Mouse (Mus musculus) stomach, embryonic 15.5 days (tissue): ENCODE measurements around the gene Abca7. TPM values are rescaled to one million over a fixed set of nuclear protein-coding genes. Genes with fewer than 3 reads are reported as not detected.

Experiments
- ATAC-seq: fragments of 200-750 bp; cut with Nextera tagmentation; 2 replicates; pipeline ENCODE4 v1.8.0; 2017; ENCODE audit warnings: low read depth, moderate number of reproducible peaks, moderate TSS enrichment; ENCODE audit not compliant: insufficient read depth, low FRiP score
- H3K27ac ChIP-seq: fragments of 300-500 bp; sonication (generic); 2 replicates; pipeline ENCODE4 v1.5.1; 2015; ENCODE audit warnings: mild to moderate bottlenecking, inconsistent platforms
- H3K27me3 ChIP-seq: fragments of 300-500 bp; sonication (generic); replicated peaks from 2 replicates; pipeline ENCODE4 v1.6.1; 2015; ENCODE audit warnings: inconsistent platforms
- H3K36me3 ChIP-seq: fragments of 300-500 bp; sonication (generic); 2 replicates; pipeline ENCODE4 v1.6.1; 2015; ENCODE audit warnings: inconsistent platforms
- H3K4me1 ChIP-seq: fragments of 300-500 bp; sonication (generic); 2 replicates; pipeline ENCODE4 v1.6.1; 2015; ENCODE audit warnings: inconsistent platforms
- H3K4me2 ChIP-seq: fragments of 300-500 bp; sonication (generic); 2 replicates; pipeline ENCODE4 v1.6.1; 2015; ENCODE audit warnings: mild to moderate bottlenecking, inconsistent platforms
- H3K4me3 ChIP-seq: fragments of 300-500 bp; sonication (generic); replicated peaks from 2 replicates; pipeline ENCODE4 v1.5.1; 2015; ENCODE audit warnings: inconsistent platforms
- H3K9ac ChIP-seq: fragments of 300-500 bp; sonication (generic); 2 replicates; pipeline ENCODE4 v1.6.1; 2015; ENCODE audit warnings: inconsistent platforms
- H3K9me3 ChIP-seq: fragments of 300-500 bp; sonication (generic); 2 replicates; pipeline ENCODE4 v1.6.1; 2016; ENCODE audit warnings: inconsistent platforms
- WGBS: fragments of 180-500 bp; shearing (Covaris S2); methylation state at CpG from one replicate; pipeline ENCODE4 v1.1.7; 2015; 5-methylcytosine and 5-hydroxymethylcytosine counted together
- polyA plus RNA-seq: library from polyadenylated mRNA; unstranded; fragments of >200 nt; fragmentation: Nextera tagmentation; extraction: Ambion mirVana; gene quantifications from 2 replicates; pipeline ENCODE4 v1.2.1, GENCODE M21; 2015

The Abca7 gene
- polyA plus RNA-seq, 1 experiment from 2014 or later = 4.8 TPM

DNA sequence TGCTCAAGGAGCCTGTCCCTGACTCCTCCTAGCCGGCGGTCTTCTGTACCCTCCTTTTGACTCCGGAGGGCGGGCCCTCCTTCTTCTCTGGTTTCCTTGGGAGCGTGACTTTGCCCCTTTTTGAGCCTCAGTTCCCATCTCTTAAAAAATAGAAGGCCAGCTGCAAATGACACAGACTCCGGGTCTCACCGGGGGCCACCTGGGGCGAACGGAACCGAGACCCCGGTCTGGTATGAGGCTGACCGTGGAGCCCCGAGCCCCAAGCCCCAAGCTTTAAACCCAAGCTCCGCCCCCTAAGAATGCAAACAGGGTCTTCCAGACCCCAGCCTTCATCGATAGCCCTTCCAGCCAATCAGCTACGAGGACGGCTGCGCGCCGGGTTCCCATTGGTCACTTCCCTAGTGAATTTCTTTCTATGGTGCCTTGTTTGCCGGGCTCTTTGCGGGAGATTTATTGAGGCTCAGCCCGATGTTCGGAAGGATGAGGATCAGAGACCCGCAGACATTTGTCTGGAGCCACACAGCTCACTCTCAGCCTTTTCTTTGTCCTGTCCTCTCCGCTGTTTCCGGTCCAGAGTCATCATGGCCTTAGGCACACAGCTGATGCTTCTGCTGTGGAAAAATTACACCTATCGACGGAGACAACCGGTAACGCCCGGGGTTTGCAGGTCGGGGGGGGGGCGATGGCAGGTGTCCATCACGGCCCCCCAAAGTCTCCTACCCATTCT, 903 bp downstream of the Abca7 start:
- H3K27ac ChIP-seq = peak overlapping the region; percentile 76
- H3K27me3 ChIP-seq = no peaks in the 10 kb centered on the region
- H3K4me2 ChIP-seq = peak overlapping the region; percentile 79
- ATAC-seq = peak; percentile 55
- H3K4me3 ChIP-seq = peak overlapping the region; percentile 58
- peaks cover 22% of the 10 kb centered on the region for H3K36me3 ChIP-seq
- WGBS = under 1% methylated on average over 35 of the region's 35 CpGs
- H3K9ac ChIP-seq = 0 out of 2 replicates have a peak overlapping the region, but pooled peaks have one; percentile 34
- H3K4me1 ChIP-seq = peaks cover 9% of the 10 kb centered on the region; the same call in 1 of the 2 replicates
- H3K9me3 ChIP-seq = no peaks in the 10 kb centered on the region

DNA sequence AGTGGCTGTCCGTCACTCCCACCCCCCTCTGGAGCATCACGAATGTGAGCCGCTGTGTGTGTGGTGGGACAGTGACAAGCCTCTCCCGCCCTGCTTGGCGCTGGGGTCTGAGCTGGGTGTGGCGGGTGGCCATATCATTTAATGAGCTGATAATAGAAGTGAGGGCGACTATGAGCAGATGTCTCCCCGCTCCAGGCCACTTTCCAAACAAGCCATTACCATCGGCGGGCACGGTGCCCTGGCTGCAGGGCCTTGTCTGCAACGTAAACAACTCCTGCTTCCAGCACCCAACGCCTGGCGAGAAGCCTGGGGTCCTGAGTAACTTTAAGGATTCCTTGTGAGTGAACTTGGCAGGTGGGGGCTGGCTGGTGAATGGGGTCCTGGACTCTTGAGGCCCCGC, 1.5 kb downstream of the Abca7 start:
- ATAC-seq = no peak; the same call in 1 of the 2 replicates
- H3K4me1 ChIP-seq = peaks cover 11% of the 10 kb centered on the region; the same call in 1 of the 2 replicates
- WGBS = 15% methylated on average over 15 of the region's 15 CpGs
- H3K27me3 ChIP-seq = no peaks in the 10 kb centered on the region
- peak overlapping the region; percentile 58 for H3K4me3 ChIP-seq
- H3K27ac ChIP-seq = no peak overlapping the region
- no peak overlapping the region for H3K9ac ChIP-seq
- H3K9me3 ChIP-seq = no peaks in the 10 kb centered on the region
- H3K4me2 ChIP-seq = peak overlapping the region; percentile 79
- H3K36me3 ChIP-seq = peaks cover 18% of the 10 kb centered on the region

DNA sequence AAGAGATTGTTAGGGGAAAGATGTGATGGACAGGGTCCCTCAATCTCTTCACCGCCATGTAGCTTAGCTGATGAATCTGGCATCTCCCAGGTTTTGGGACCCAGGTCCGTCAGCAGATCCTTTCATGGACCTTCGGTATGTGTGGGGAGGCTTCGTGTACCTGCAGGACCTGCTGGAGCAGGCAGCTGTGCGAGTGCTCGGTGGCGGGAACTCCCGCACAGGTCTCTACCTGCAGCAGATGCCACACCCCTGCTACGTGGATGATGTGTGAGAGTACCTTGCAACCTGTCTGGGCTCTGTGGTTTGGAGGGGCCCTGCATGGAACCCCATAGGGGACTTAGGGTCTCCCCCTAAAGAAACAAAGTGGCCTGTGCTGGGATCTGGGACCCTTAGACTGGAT, 5.7 kb downstream of the Abca7 start:
- Histone ChIP-seq H3K27ac (no peak overlapping the region), H3K9ac (no peak overlapping the region), H3K4me2 (no peak overlapping the region), H3K36me3 (no peaks in the 10 kb centered on the region), H3K27me3 (no peaks in the 10 kb centered on the region), H3K4me1 (peaks cover 20% of the 10 kb centered on the region; the same call in 1 of the 2 replicates), H3K9me3 (no peaks in the 10 kb centered on the region), H3K4me3 (no peak overlapping the region)
- no peak for ATAC-seq
- 72% methylated on average over 9 of the region's 9 CpGs for WGBS

DNA sequence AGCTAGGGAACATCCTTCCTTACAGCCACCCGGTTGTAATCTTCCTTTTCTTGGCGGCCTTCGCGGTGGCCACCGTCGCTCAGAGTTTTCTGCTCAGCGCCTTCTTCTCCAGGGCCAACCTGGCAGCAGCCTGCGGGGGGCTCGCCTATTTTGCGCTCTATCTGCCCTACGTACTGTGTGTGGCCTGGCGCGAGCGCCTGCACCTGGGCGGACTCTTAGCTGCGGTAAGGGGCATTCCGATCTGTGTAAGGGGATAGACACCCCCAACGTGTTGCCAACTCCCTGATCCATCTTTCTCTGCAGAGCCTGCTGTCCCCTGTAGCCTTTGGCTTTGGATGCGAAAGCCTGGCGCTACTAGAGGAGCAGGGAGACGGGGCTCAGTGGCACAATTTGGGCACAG, 6.5 kb downstream of the Abca7 start:
- no peak overlapping the region for H3K9ac ChIP-seq
- no peaks in the 10 kb centered on the region for H3K36me3 ChIP-seq
- H3K4me1 ChIP-seq = peaks cover 16% of the 10 kb centered on the region; the same call in 1 of the 2 replicates
- no peak overlapping the region for H3K27ac ChIP-seq
- H3K27me3 ChIP-seq = no peaks in the 10 kb centered on the region
- no peaks in the 10 kb centered on the region for H3K9me3 ChIP-seq
- no peak overlapping the region for H3K4me3 ChIP-seq
- H3K4me2 ChIP-seq = no peak overlapping the region
- no peak for ATAC-seq
- 33% methylated on average over 21 of the region's 21 CpGs for WGBS

DNA sequence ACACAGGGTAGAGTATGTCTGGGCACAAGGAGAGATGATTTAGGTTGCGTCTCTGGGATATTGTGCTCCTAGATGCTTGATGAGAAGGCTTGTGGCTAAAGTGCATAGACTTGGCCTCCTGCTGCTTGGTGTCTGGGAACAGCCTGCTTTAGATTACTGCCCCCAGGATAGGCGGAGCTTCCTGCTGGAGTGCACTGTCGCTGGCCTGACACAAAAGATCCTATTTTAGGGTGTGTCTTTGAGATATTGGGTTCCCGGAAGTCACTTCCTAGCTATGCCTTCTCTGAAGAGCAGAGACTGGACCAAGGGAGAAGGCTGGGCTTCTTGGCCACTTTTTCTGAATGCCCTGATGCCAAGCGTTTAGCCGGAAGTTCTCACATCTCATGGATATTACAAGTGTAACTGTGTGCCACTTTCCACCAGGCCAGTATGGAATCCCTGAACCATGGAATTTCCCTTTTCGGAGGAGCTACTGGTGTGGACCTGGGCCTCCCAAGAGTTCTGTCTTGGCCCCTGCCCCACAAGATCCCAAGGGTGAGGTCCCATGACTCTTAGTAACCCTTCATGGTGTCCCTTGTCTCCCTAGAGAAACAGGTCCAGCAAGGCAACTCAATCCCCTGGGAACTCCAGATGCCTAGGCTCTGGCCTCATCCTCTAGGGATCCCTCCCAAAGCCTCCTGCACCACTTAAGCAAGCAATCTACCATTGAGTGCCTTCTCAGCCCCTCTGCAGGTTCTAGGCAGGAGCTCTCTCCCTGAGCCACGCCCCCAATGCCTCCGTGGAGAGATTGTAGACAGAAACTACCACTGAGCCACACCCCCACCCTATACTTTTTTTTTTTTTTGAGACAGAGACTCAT, 7.3 kb downstream of the Abca7 start:
- ATAC-seq = 0 out of 2 replicates have a peak, but pooled peaks have one; percentile 17
- Histone ChIP-seq H3K4me1 (0 out of 2 replicates have a peak, but pooled peaks cover 13% of the 10 kb centered on the region), H3K9ac (no peak overlapping the region), H3K27me3 (no peaks in the 10 kb centered on the region), H3K4me2 (no peak overlapping the region), H3K9me3 (no peaks in the 10 kb centered on the region), H3K27ac (no peak overlapping the region), H3K4me3 (no peak overlapping the region), H3K36me3 (no peaks in the 10 kb centered on the region)
- WGBS = 68% methylated on average over 9 of the region's 9 CpGs

DNA sequence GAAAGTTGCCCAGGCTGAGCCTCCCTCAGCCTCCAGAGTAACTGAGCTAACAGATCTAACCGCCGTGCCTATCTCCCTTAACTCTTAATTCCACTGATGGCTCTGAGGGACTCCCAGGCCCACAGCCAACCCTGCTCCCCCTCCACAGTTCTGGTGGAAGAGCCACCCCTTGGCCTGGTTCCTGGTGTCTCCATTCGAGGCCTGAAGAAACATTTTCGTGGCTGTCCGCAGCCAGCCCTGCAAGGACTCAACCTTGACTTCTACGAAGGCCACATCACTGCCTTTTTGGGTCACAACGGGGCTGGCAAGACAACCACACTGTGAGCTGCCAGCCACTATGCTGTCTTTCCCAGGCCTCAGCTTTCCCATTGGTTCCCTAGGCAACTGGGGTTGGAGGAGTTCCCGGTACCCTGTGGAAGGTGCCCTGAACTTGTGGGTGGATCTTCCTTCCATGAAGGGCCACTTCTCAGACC, 8.0 kb downstream of the Abca7 start:
- Histone ChIP-seq H3K9ac (no peak overlapping the region), H3K36me3 (0 out of 2 replicates have a peak, but pooled peaks cover 3% of the 10 kb centered on the region), H3K4me1 (0 out of 2 replicates have a peak, but pooled peaks cover 13% of the 10 kb centered on the region), H3K27me3 (no peaks in the 10 kb centered on the region), H3K9me3 (no peaks in the 10 kb centered on the region), H3K4me2 (no peak overlapping the region), H3K27ac (no peak overlapping the region), H3K4me3 (no peak overlapping the region)
- ATAC-seq = no peak
- WGBS = 79% methylated on average over 8 of the region's 8 CpGs

DNA sequence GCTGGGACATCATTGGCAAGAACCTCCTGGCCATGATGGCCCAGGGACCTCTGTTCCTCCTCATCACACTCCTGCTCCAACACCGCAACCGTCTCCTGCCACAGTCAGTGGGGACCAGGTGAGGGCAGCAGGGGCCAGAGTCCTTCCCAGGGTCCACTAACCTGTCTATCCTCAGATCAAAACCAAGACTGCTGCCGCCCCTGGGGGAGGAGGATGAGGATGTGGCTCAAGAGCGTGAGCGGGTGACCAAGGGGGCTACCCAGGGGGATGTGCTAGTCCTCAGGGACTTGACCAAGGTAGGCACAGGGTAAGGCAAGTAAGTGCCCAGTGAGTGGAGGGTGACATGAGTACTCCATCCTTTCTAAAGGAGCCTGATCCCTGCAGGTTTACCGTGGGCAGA, 15.4 kb downstream of the Abca7 start:
- H3K4me3 ChIP-seq = no peak overlapping the region
- no peak overlapping the region for H3K4me2 ChIP-seq
- H3K9ac ChIP-seq = no peak overlapping the region
- H3K4me1 ChIP-seq = peaks cover 5% of the 10 kb centered on the region; the same call in 1 of the 2 replicates
- H3K27ac ChIP-seq = no peak overlapping the region
- peaks cover 9% of the 10 kb centered on the region; the same call in 1 of the 2 replicates for H3K36me3 ChIP-seq
- H3K9me3 ChIP-seq = no peaks in the 10 kb centered on the region
- ATAC-seq = no peak
- WGBS = 89% methylated on average over 6 of the region's 6 CpGs
- peaks cover 24% of the 10 kb centered on the region for H3K27me3 ChIP-seq

DNA sequence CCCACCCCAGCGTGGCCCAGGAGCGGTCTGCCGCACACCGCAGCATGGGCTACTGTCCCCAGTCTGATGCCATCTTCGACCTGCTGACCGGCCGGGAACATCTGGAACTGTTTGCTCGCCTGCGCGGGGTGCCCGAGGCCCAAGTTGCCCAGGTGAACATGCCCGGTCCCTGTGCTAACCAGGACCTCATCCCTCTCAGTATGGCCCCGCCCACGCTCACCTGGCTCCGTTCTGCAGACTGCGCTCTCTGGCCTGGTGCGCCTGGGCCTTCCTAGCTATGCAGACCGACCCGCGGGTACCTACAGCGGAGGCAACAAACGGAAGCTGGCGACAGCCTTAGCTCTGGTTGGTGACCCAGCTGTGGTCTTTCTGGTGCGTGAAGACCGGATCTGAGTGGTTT, 17.3 kb downstream of the Abca7 start:
- ATAC-seq = no peak
- 43% methylated on average over 25 of the region's 25 CpGs for WGBS

DNA sequence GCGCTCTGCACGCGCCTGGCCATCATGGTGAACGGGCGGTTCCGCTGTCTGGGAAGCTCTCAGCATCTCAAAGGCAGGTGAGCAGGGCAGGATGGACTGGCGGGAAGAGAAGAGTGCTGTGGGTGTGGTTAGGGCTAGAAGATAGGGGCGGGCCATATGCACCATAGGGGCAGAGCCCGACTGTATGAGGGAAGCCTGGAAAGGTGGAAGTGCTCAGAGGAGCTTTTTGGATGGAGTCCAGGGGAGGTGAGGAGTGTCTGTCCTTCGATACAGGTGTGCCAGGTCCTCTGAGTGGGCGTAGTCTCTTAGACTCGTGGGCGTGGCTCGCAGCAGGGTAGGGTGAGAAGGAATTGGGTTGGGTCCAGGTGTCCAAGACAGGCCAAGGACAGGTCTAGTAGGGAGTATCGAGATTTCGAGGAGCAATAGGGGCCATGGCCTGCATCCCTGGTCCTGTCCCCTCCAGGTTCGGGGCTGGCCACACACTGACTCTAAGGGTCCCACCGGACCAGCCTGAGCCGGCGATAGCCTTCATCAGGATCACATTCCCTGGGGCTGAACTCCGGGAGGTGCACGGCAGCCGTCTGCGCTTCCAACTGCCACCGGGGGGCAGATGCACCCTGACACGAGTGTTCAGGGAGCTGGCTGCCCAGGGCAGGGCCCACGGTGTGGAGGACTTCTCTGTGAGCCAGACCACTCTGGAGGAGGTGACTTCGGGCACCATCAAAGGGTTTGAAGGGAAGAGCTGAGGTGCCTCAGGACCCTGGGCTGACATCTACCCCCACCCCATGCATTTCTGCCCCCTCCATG, 18.4 kb downstream of the Abca7 start:
- no peak overlapping the region for H3K4me3 ChIP-seq
- WGBS = 31% methylated on average over 28 of the region's 28 CpGs
- H3K9ac ChIP-seq = no peak overlapping the region
- peaks cover 16% of the 10 kb centered on the region for H3K4me1 ChIP-seq
- H3K27me3 ChIP-seq = peaks cover 24% of the 10 kb centered on the region
- H3K36me3 ChIP-seq = peaks cover 6% of the 10 kb centered on the region; the same call in 1 of the 2 replicates
- no peaks in the 10 kb centered on the region for H3K9me3 ChIP-seq
- H3K27ac ChIP-seq = no peak overlapping the region
- 0 out of 2 replicates have a peak overlapping the region, but pooled peaks have one; percentile 11 for H3K4me2 ChIP-seq
- ATAC-seq = no peak

More for the DNA sequence above, 17.3 kb downstream of the Abca7 start:
- Histone ChIP-seq H3K9me3 (no peaks in the 10 kb centered on the region), H3K27me3 (peaks cover 24% of the 10 kb centered on the region), H3K9ac (no peak overlapping the region), H3K4me2 (no peak overlapping the region), H3K4me1 (peaks cover 7% of the 10 kb centered on the region; the same call in 1 of the 2 replicates), H3K4me3 (no peak overlapping the region), H3K36me3 (peaks cover 9% of the 10 kb centered on the region; the same call in 1 of the 2 replicates), H3K27ac (no peak overlapping the region)

DNA sequence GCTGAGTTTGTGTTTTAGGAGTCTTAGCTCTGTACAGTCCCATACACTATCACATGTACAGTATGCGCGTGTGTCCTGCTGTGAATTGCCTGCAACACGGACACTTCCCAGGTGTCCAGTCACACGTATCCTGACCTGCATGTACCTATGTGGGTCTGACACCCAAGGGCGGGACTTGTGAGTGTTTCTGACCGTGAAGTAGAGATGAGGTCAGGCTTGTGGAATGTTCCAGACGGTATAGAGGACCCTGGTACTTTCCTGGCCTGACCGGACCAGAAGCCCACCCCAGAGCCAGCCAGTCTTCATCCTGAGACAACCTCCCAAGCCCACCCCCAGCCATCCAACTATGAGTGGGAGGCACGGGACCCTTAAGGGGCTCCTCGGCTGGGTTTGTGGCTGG, 19.3 kb downstream of the Abca7 start:
- no peaks in the 10 kb centered on the region for H3K9me3 ChIP-seq
- no peak overlapping the region for H3K9ac ChIP-seq
- ATAC-seq = no peak
- H3K27me3 ChIP-seq = peaks cover 24% of the 10 kb centered on the region
- H3K36me3 ChIP-seq = no peaks in the 10 kb centered on the region
- peaks cover 25% of the 10 kb centered on the region for H3K4me1 ChIP-seq
- no peak overlapping the region for H3K4me2 ChIP-seq
- no peak overlapping the region for H3K4me3 ChIP-seq
- H3K27ac ChIP-seq = no peak overlapping the region
- WGBS = 76% methylated on average over 10 of the region's 10 CpGs

DNA sequence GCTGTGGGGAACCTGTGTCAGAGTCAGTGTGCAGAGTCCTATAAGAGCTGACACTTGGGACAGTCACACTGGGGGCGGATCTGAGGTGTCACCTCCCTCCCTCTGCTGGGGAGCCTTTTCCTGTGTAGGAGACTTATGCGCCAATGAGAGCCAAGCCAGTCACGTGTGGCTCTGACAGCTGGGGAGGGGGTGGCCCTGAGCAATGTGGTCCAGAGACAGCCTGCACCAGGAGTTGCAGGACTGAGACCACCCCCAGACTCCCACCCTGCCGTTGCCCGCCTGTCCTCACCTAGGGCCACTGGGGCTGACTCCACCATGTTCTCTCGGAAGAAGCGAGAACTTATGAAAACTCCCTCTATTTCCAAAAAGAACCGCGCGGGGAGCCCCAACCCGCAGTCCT, 20.2 kb downstream of the Abca7 start, which contains the start of gene Arhgap45:
Gene Arhgap45, plus strand, starts transcription at position 143 of the 400 bp plus-strand sequence.
- Histone ChIP-seq H3K9ac (no peak within 1 kb of the TSS), H3K27me3 (peaks cover 24% of the 10 kb centered on the region), H3K27ac (no peak within 1 kb of the TSS), H3K4me2 (no peak within 1 kb of the TSS), H3K36me3 (no peaks in the 10 kb centered on the region), H3K9me3 (no peaks in the 10 kb centered on the region), H3K4me3 (peak within 1 kb of the TSS; percentile 17; the same call in 1 of the 2 replicates), H3K4me1 (peaks cover 27% of the 10 kb centered on the region)
- ATAC-seq = no peak
- 73% methylated on average over 11 of the region's 11 CpGs for WGBS
